Mouse (Mus musculus): Measurements from ENCODE around the gene Olfr459.

Gene Olfr459

DNA sequence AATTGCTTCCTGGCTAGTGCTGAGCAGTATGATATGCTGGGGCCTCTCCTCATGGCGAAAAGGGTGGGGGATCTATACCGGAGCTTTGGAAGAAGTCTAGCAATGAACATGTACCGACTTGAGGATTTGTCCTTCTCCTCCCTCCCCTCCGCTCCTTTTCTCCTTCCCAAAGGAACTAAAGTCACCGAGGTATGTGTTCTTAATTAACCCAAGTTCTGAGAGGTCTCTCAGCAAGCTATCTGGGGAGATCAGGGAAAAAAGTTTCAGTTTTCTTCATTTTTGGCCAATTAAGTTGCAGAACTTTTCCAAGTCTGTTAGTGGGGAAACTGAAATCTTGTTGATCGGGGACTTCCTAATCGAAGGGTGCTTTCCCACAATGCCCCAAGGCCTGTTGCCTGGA, at the start of gene Olfr459:
Olfr459 (minus strand) TSS at position 101 of the 400 bp plus-strand sequence.
- DNase-seq (ENCODE audit: low spot score in 2 of 2) = no peak

GRCm38 (mm10) chr6:41824086-41824485, 49.1 kb upstream of the Olfr459 start:
- no peak for DNase-seq (ENCODE audit: low spot score in 2 of 2)

- DNase-seq (ENCODE audit: low spot score in 2 of 2) = no peak
Observed at GRCm38 (mm10) chr6:41786700-41787099, 11.7 kb upstream of the Olfr459 start.

- no peak for DNase-seq (ENCODE audit: low spot score in 2 of 2)
Observed at GRCm38 (mm10) chr6:41775721-41776120, 744 bp upstream of the Olfr459 start.

DNA sequence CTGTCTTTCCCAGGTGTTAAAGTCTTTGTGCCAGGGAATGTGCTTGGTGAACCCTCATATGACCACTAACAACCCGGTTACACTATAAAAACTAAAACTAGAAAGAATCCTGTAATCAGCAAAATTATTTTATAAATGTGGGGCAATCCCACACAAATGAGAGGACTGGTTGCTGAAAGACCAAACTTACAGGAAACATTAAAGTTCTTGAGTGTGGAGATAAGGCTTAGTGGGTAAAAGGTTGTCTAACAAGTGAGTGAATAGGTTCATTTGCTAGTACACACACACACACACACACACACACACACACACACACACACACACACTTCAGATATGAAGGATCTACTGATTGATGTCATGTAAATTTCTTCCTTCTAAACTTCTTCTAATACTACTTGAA, 5.1 kb downstream of the Olfr459 start:
- no peak for DNase-seq (ENCODE audit: low spot score in 2 of 2)

- DNase-seq (ENCODE audit: low spot score in 2 of 2) = no peak
Observed at GRCm38 (mm10) chr6:41764306-41764705, 10.7 kb downstream of the Olfr459 start.

GRCm38 (mm10) chr6:41762370-41762757, 12.6 kb downstream of the Olfr459 start:
- DNase-seq (ENCODE audit: low spot score in 2 of 2) = no peak

DNA sequence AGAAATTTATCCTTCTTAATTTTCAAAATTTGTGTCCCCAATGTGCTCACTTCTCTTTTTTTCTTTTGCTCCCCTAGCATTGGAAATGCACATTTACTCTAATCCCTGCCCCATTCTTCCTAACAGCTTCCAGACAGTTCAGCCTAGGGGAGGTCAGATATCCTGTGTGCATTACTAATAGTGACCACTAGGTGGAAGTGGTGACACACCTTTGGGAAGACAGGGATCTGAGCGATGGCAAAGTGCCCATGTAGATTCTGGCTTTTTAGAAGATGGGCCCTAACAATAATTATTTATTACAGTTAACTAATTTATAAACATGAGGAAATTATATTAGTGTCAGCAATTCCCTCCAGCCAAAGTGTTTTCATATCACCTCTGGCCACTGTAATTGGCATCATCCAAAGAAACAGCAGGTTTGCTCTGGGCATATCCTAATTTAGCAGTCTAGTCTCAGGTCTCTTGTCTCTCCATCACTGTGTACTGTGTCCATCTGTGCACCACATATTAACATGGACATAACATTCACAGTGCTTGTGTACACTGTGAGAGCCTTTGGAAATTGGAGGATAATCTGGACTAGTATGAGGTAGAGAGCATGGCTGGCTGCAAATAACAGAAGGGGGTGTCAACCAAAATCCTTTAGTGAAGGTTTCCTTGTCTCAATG, 13.1 kb downstream of the Olfr459 start:
- peak; percentile 17 to 39 for DNase-seq (ENCODE audit: low spot score in 2 of 2)

DNA sequence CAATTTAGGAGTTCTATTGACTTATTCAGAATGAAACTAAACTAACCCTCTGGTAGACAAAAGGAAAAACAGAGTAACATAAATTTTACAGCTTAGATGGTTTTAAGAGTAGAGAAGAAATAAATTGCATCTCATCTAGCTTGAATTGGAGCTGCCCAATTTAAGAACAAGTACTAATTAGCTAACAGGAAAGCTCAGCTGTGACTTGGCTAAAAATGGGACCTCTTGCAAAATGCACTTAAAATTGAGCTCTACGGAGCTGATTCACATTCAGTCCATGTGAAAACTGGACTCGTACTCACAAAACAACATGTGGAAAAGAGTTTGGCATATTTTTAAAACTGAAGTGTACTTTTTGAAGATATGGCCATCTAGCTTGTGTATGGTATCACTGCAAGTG, 15.4 kb downstream of the Olfr459 start:
- DNase-seq (ENCODE audit: low spot score in 2 of 2) = no peak

GRCm38 (mm10) chr6:41758421-41758820, 16.6 kb downstream of the Olfr459 start:
- no peak for DNase-seq (ENCODE audit: low spot score in 2 of 2)

DNA sequence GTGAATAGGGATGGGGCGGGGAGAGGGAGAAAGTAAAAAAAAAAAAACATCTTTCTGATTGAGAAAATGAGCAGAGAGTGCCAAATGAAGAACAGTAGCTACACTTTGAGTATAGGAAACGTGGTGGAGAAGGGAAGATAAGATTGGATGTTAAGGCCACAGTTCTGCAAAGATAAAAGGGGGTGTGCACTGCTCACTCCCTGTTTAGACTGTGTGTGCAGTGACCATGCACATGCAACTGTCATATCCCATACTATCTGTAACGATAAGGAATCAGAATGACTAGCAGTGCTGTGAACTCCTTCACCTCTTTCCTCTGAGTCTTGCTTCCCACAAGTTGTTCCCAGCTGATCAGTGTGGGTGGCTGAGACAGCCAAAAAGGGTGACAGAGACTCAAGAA, 17.8 kb downstream of the Olfr459 start:
- DNase-seq (ENCODE audit: low spot score in 2 of 2) = no peak

DNA sequence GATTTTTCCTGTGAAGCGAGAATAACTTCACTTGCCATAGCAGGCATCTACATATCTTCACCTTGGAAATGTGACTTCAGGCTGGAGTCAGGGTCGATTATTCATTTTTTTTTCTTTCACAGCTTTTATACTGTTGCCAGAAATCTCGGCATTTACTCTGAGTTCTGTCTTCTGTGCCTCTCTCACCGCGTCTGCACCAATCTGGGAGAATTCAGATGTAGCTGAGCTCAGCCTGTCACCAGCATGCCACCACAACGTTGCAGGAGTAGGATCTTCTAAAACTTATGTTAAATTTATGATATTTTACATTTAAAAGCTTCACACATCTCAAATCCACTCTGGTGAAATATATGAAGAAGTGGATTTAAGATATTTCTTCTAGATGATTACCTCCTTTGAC, 20.4 kb downstream of the Olfr459 start:
- DNase-seq (ENCODE audit: low spot score in 2 of 2) = no peak

GRCm38 (mm10) chr6:41744664-41745392, 30.1 kb downstream of the Olfr459 start:
- DNase-seq (ENCODE audit: low spot score in 2 of 2) = no peak

GRCm38 (mm10) chr6:41741101-41741500, 33.9 kb downstream of the Olfr459 start:
- DNase-seq (ENCODE audit: low spot score in 2 of 2) = no peak

- no peak for DNase-seq (ENCODE audit: low spot score in 2 of 2)
Observed at GRCm38 (mm10) chr6:41734719-41735470, 40.1 kb downstream of the Olfr459 start.

DNA sequence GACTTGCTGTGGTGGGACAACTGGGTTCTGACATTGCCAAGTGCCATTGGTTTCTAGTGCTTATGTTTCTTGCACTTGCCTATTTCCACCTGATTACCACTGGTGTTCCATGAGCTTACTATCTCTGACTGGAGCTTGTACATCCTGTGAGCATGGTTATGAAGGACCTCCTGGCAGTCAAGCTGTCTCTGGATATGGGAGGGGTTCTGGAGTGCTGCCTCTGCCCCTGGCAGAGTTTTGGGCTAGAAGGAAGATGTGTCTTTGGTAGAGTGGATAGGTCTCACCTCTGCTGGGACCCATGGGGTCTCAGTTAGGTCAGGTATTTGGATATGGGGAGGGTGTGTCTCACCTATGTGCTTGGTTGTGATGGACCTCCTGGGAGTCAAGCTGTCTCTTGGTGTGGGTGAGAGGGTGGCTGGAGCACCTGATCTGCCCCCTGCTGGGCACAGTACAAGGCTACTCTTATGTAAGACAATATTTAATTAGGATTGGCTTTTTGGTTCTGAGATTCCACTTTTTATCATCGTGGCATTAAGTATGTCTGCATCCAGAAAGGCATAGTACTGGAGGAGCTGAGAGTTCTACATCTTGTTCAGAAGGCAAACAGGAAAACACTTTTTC, 46.9 kb downstream of the Olfr459 start:
- DNase-seq (ENCODE audit: low spot score in 2 of 2) = no peak

DNA sequence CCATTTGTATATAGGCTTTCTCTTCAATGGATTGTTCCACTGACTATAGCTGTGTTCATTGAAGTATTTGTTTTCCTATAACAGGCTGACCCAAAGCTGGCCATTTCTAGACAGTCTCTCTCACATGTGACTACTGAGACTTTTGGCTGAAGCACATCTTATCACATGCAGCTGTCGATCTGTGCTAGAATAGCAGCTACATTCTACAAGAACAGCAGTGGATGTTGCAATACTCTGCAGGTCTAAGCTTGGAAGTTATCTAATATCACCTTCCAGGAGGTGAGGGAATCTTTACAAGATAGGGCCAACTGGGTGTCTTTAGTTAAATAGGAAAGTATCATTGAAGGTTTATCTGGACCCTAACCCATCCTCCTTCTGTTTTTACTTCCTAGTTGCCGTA, 53.5 kb downstream of the Olfr459 start:
- DNase-seq (ENCODE audit: low spot score in 2 of 2) = no peak

All from heart, adult 9 months (tissue).